Mouse (Mus musculus) ES-Bruce4 (cell line): ENCODE measurements around the gene Grid2ip.

ENCODE experiments used
- CTCF ChIP-seq: IDR thresholded peaks from one replicate; pipeline ENCODE4 v1.8.1; 2011; ENCODE audit warnings: low read depth, low read length
- EP300 ChIP-seq: IDR thresholded peaks from 2 replicates; pipeline ENCODE4 v1.6.1; 2011; ENCODE audit warnings: low read depth, low read length; ENCODE audit not compliant: insufficient read depth
- POLR2A ChIP-seq: IDR thresholded peaks from one replicate; pipeline ENCODE4 v1.8.1; 2011; ENCODE audit warnings: low read length; ENCODE audit not compliant: insufficient read depth

DNA sequence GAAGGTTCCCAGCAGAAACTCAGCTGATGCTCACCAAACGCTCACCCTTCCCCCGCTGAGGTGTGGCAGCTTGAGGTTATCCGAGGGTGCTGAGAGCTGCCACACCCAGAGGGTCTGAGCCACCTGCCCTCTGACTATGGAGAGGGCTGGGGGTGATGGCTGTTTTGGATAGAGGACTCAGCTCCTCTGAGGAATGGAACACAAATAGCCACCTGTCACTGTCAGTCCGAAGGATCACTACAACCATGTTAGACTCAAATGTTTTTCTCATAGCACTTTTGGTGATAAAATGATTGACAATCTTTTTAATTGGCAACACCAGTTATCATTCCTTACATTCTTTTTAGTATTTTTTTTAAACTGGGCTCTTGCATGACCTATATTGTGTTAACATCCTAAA lies 64.3 kb downstream of the Grid2ip start:
- TF ChIP-seq CTCF = no peak
- TF ChIP-seq POLR2A = no peak
- TF ChIP-seq EP300 = no peak
